Mouse (Mus musculus) small intestine, adult 2 months (tissue): ENCODE measurements around the gene Sema7a. TPM values are rescaled to one million over a fixed set of nuclear protein-coding genes. Genes with fewer than 3 reads are reported as not detected.

Experiments used
- H3K27ac ChIP-seq: fragments of 200-500 bp; 2 replicates; pipeline ENCODE4 v1.5.1; 2012; ENCODE audit warnings: low read depth, low read length, control low read depth, inconsistent platforms; ENCODE audit not compliant: insufficient read depth
- H3K27me3 ChIP-seq: fragments of 200-500 bp; 2 replicates; pipeline ENCODE4 v1.6.1; 2012; ENCODE audit warnings: mild to moderate bottlenecking, moderate library complexity, low read length, inconsistent platforms; ENCODE audit not compliant: control insufficient read depth, insufficient read depth
- H3K36me3 ChIP-seq: fragments of 200-500 bp; 2 replicates; pipeline ENCODE4 v1.6.1; 2012; ENCODE audit warnings: mild to moderate bottlenecking, low read length, control low read depth, inconsistent platforms; ENCODE audit not compliant: control insufficient read depth, insufficient read depth
- H3K4me1 ChIP-seq: fragments of 200-500 bp; 2 replicates; pipeline ENCODE4 v1.6.1; 2012; ENCODE audit warnings: low read length, inconsistent platforms, mixed read lengths; ENCODE audit not compliant: control insufficient read depth, insufficient read depth, insufficient read length
- H3K4me3 ChIP-seq: fragments of 200-500 bp; 2 replicates; pipeline ENCODE4 v1.5.1; 2012; ENCODE audit warnings: low read depth, mild to moderate bottlenecking, control low read depth, inconsistent platforms, low read length, moderate library complexity
- CTCF ChIP-seq: fragments of 200-500 bp; IDR thresholded peaks from 2 replicates; pipeline ENCODE4 v1.5.1; 2012; ENCODE audit warnings: low read depth, mild to moderate bottlenecking, control low read depth, inconsistent platforms, low read length, moderate library complexity, mixed read lengths; ENCODE audit not compliant: insufficient replicate concordance, insufficient read length; ENCODE audit errors: extremely low read depth
- POLR2A ChIP-seq: fragments of 200-500 bp; IDR thresholded peaks from 2 replicates; pipeline ENCODE4 v1.6.1; 2012; ENCODE audit warnings: low read depth, mild to moderate bottlenecking, control low read depth, inconsistent platforms, low read length, moderate library complexity
- WGBS: fragments of 180-500 bp; shearing (Covaris S2); methylation state at CpG from one replicate; pipeline ENCODE4 v1.1.7; 2018; 5-methylcytosine and 5-hydroxymethylcytosine counted together
- polyA plus RNA-seq: library from polyadenylated mRNA; depleted of rRNA; stranded (reverse); fragments of >200 nt; gene quantifications from 2 replicates; pipeline ENCODE4 v1.2.3, GENCODE M21; 2012

Gene Sema7a
- polyA plus RNA-seq, 1 experiment: 52.6 TPM

DNA sequence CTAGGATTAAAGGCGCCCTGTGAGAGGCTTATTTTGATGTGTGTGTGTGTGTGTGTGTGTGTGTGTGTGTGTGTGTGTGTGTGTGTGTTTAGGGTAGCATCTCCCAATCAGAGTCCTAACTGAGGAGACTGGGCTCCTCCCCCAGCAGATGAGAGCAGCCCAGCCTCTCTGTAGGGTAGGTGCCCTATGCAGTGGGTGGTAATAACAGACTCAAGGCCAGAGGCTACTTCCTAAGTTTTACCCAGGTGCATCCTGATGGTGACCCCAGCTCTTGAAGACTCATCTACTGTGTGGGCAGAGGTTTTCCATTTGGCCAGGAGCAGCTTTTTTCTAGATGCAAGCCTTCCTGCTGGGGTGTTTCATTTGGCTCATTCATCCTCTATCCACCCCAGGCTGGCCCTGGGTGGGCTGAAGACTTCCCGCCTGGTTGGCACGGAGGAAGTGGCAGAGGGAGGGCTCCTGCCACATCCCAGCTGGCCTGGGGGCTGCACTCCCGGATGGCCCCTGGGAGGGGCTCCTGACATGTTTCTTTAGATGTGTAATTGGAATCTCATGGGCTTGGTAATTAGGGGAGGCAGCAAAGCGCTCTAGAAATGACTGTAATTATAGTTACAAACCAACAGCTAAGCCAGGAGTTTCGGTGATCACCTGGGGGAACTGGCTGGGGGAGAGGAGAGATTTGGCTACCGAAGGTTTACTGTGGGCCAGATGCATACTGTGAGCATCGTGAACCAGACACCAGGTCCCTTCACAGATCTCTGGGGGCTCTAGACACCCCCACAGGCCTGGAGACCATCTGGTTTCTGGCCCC lies 53.1 kb downstream of the Sema7a start:
- 78% methylated on average over 8 of the region's 8 CpGs for WGBS
- Histone ChIP-seq H3K4me3 (no peak overlapping the region), H3K36me3 (no peaks in the 10 kb centered on the region), H3K4me1 (no peaks in the 10 kb centered on the region; the same call in 1 of the 2 replicates), H3K27me3 (no peaks in the 10 kb centered on the region), H3K27ac (no peak overlapping the region)
- TF ChIP-seq POLR2A: no peak
- TF ChIP-seq CTCF: no peak

DNA sequence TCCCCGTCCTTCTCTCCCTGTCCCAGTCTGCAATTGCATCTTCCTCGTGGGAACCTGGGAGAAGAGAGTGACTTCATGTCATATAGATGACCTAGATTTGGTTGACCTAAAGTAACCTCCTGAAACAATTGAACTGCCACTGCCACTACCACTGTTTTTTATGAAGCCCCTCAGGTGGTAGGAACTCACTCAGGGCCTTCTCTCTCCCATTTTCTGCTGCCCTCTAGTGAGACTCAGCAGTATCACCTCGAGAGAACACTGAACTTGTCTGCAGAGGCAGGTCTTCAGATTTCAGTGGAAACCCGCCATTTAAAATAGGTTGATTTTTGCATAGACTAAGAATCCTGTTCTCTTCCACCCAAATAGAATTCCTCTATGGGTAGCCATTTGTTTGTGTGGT lies 55.4 kb downstream of the Sema7a start:
- no peaks in the 10 kb centered on the region for H3K27me3 ChIP-seq
- no peak for TF ChIP-seq POLR2A
- TF ChIP-seq CTCF: 0 out of 2 replicates have a peak, but pooled peaks have one; percentile 16
- H3K36me3 ChIP-seq: no peaks in the 10 kb centered on the region
- no peaks in the 10 kb centered on the region for H3K4me1 ChIP-seq
- H3K27ac ChIP-seq: no peak overlapping the region
- no peak overlapping the region for H3K4me3 ChIP-seq
- 46% methylated on average over 4 of the region's 4 CpGs for WGBS

DNA sequence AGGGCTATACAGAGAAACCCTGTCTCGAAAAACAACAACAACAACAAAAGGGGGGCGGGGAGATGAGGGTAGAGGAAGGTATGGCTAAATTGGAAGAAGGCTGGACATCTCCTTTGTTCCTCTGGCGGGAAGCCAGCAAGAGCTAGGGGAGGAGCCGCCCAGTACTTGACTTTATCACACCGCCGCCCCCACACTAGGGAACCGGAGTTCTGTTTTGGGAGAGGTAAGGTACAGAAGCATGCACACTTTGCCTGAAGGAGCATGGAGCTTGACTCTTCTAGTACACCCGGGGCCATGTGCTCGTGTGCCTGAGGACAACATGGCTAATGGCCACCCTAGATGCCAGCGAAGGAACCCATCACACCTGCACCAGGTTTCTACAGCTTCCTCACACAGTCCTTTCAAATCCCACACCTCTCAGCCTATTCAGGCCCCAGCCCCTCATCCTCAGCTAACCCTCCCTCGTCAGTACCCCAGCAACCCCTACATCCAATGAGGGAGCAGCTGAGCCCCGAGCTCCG lies 57.7 kb downstream of the Sema7a start:
- WGBS: 23% methylated on average over 13 of the region's 13 CpGs
- Histone ChIP-seq H3K27me3 (no peaks in the 10 kb centered on the region), H3K4me1 (no peaks in the 10 kb centered on the region), H3K4me3 (peak overlapping the region; percentile 54), H3K36me3 (no peaks in the 10 kb centered on the region), H3K27ac (no peak overlapping the region)
- TF ChIP-seq CTCF (no peak), POLR2A (no peak)

DNA sequence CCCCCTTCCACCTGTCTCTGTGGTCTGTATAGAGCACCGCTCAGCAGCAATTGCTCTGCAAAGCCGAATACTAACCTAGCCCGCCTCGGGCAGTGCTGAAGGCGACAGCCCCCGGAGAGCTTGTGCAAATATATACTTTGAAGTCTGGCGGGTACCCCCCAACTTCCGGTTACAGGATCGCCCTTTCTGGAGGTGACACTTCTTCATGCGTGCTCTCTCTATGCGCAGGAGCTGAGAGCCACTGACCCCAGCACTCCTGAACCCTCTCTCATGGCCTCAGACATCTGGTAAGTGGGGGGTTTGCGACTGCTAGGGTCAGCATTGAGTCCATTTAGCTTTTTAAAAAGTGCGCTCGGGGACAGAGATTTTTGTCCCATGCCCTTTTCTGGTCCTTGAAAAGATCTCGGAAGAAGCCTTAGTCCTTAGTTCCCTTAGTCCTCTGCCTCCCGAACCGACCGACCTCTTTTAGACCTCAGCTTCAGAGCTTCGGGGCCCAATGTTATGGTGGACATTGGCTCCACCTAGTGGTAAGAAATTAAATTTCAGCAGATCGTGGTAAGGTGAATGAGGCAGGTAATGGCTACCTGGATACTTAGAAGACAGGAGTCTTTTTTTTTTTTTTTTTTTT lies 58.2 kb downstream of the Sema7a start:
- Histone ChIP-seq H3K27ac (no peak overlapping the region), H3K36me3 (no peaks in the 10 kb centered on the region), H3K27me3 (no peaks in the 10 kb centered on the region), H3K4me1 (no peaks in the 10 kb centered on the region), H3K4me3 (peak overlapping the region; percentile 54)
- no peak for TF ChIP-seq POLR2A
- TF ChIP-seq CTCF: peak; percentile 65; the same call in 1 of the 2 replicates
- WGBS: 1% methylated on average over 20 of the region's 20 CpGs

DNA sequence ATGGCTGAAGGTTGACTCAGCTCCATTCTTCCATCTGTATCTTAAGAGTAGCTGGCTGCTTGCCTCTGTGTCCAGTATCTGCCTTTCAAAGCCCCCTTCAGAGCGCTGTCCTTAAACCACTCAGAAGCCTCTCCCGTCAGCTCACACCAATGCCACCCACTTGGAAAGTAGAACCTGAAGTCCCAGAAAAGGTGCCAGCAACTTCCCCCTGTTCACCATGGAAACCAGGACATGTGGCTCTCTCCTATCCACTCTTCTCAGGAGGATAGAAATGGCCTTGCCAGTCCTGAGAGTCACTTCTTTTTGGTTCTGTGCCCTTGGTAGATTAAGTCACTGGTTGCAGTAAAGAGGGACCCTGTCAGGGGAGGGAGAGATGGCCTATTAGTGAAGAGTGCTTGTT lies 58.8 kb downstream of the Sema7a start:
- H3K4me1 ChIP-seq: no peaks in the 10 kb centered on the region
- 80% methylated on average over 2 of the region's 2 CpGs for WGBS
- TF ChIP-seq CTCF (no peak), POLR2A (no peak)
- H3K27ac ChIP-seq: no peak overlapping the region
- H3K4me3 ChIP-seq: no peak overlapping the region
- H3K27me3 ChIP-seq: no peaks in the 10 kb centered on the region
- H3K36me3 ChIP-seq: no peaks in the 10 kb centered on the region

DNA sequence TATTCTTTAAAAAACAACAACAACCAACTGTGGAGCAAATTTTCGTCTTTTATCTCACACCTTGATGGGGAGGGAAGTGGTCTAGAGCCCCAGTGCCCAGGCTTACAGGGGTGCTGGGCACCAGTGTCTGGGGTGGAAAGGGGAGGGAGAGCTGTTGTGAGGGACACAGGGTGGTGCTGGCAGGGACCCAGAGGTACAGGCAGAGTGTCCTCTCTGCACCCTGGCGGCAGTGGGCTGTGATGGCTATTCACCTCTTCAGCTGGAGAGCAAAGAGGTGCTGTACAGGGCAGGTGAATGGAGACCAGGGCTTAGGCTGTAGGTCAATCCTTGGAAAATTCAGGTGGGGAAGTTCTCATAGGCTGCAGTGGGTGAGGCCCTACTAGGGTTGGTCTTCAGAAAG lies 59.8 kb downstream of the Sema7a start:
- H3K36me3 ChIP-seq: no peaks in the 10 kb centered on the region
- 37% methylated on average over 2 of the region's 2 CpGs for WGBS
- H3K4me1 ChIP-seq: no peaks in the 10 kb centered on the region
- no peaks in the 10 kb centered on the region for H3K27me3 ChIP-seq
- no peak overlapping the region for H3K27ac ChIP-seq
- H3K4me3 ChIP-seq: no peak overlapping the region
- no peak for TF ChIP-seq POLR2A
- no peak for TF ChIP-seq CTCF

DNA sequence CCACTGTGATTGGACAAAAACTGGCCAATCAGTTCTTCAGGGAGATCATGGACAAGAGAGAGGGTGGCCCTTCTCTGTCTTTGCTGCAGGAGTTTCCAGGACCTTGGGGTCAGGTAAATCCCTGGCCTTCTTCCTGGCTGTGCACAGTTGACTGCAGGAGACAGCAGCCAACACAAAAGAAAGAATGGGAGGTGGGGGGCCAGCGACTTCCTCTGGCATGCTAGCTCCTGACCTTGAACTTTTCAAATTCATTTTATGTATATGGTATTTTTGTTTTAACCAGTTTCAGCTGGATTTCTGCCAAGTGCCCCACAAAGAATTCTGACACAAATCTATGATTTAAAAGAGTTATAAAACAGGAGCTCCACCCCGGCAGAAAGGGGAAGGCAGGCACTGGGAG lies 63.4 kb downstream of the Sema7a start:
- no peaks in the 10 kb centered on the region for H3K36me3 ChIP-seq
- WGBS: 17% methylated on average over 2 of the region's 2 CpGs
- H3K27me3 ChIP-seq: no peaks in the 10 kb centered on the region
- TF ChIP-seq POLR2A: no peak
- TF ChIP-seq CTCF: no peak
- no peaks in the 10 kb centered on the region for H3K4me1 ChIP-seq
- H3K27ac ChIP-seq: no peak overlapping the region
- no peak overlapping the region for H3K4me3 ChIP-seq
